Mouse (Mus musculus) layer of hippocampus, adult 8-10 months (tissue): ENCODE measurements at regions not wholly inside any gene's neighbourhood (a gene's known extent, or its start where the extent isn't known, plus 50 kb on each side); places are given as distances from the start of the nearest gene placed in this dataset.

ENCODE experiments used
- DNase-seq, 2 experiments: peaks; one replicate each; pipeline ENCODE4 v3.0.0; 2022; ENCODE audit warnings: low spot score in 2 of 2

DNA sequence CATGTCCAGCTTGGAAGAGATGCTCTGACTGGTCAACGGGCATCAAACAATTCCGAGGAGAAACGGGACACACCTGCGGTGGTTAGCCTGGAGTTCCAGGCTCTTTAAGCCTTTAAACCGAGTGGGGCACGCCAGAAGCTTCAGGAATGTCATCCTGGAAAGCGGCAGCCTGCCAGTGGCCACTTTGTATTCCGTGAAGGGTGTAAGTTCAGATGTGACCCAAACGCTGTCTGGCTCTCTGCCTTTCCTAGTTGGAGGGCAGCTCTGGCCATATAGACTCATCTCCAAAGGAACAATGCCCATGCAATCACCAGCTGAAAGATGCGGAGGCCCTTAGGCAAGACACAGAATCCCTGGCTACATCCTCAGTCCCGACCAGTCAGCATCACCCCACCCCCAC lies 597.8 kb upstream of the Gm10131 start:
- DNase-seq = peak in 1 of 2 experiments; percentile 7

DNA sequence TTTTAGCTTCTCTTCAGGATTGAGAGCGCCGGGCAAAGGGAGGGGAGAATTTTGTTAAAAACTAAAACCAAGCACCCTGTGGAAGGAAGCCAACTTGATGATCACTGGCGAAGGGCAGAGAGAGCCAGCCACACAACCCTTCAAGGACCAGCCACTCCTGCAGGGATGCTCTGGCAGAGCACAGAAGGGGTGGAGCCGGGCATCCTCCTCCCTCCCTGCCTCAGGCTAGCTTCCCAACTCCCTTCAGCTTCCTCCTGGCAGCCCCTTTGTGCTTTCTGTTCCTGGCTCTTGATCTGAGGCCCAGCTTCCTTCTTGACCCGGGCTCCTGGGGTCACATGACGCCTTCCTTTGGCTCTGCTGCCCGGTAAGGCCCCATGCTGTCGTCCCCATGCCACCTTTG lies 591.8 kb upstream of the Gm10131 start:
- no peak for DNase-seq

DNA sequence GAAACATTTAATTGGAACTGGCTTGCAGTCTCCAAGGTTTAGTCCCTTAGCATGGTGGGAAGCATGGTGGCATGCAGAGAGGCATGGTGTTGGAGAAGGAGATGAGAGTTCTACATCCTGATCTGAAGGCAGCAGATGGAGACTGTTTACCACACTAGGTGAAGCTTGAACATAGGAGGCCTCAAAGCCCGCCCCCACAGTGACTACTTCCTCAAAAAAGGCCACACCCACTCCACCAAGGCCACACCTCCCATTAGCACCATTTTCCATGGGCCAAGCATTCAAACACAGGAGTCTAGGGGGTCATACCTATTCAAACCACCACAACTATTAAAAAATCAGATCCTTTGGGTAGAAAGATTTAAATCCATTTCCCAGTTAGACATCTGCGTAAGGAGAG lies 591.3 kb upstream of the Gm10131 start:
- no peak for DNase-seq

DNA sequence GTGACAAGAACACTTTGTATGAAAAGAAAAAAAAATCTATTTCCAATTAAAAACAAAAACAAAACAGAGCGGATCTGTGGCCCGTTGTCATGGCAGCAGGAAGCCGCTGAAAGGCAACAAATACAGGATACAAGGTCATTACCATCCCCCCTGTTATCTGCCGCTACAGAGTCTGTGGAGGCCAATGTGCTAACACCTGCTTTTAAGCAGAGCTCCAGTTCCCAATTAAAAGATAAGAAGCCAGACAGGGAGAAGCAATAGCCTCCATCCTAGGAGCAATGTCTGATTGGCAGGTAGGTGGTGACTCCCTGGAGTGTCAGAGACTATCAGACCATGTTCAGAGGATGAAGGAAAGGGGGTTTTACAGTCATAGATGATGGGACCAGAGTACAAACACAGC lies 587.5 kb upstream of the Gm10131 start:
- DNase-seq = no peak

DNA sequence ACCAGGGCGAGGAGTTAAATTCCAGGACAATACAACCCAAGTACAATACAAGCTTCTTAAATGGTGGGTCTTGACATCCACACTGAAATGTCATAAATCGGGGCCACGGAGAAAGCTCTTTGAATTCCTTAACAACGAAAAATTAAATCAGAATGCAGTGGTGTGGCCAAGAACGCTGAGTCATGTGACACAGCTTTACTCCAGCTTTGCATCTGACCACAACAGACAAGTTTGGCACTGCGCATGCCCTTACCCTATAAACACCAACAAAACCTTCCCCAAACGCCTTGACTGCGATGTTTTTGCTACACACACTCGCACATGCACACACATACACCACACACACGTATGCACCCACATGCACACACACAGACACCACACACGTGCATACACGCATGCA lies 584.8 kb upstream of the Gm10131 start:
- DNase-seq = no peak

DNA sequence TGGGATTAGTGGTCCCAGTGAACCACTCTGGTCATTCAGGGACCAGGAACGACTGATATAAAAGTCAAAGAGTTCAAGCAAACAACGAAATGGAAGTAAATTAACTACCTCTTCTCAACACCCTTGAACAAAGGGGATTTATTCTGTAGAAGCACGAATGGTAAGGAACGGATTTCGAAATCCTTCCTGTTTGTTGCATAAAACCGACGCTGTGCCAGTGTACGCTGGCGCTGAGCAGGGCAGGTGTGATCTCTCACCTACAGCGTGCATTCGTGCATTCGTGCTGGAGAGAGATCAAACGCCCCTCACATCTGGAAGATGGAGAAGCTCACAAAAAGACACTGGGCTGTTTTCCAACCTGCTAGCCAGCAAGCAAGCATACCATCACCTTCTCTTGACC lies 581.1 kb upstream of the Gm10131 start:
- DNase-seq = no peak

DNA sequence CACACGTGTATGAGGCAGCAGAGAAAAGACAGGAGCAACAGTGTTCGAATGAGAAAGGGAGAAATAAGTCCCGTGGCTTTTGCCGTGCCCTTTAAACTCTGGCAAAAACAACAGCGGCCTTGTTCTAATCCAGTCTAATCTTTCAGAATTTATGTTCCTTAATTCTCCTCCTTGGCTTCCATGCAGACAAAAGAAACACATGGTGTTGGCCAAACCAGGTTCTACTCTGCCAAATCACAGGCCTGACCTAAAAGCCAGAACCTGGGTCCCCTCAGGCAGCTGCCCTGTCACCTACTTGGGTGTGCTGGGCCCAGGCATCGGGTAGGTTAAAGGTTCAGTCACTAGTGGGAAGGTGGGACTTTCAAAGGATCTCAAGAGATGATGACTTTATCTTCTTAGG lies 580.2 kb upstream of the Gm10131 start:
- DNase-seq = no peak

DNA sequence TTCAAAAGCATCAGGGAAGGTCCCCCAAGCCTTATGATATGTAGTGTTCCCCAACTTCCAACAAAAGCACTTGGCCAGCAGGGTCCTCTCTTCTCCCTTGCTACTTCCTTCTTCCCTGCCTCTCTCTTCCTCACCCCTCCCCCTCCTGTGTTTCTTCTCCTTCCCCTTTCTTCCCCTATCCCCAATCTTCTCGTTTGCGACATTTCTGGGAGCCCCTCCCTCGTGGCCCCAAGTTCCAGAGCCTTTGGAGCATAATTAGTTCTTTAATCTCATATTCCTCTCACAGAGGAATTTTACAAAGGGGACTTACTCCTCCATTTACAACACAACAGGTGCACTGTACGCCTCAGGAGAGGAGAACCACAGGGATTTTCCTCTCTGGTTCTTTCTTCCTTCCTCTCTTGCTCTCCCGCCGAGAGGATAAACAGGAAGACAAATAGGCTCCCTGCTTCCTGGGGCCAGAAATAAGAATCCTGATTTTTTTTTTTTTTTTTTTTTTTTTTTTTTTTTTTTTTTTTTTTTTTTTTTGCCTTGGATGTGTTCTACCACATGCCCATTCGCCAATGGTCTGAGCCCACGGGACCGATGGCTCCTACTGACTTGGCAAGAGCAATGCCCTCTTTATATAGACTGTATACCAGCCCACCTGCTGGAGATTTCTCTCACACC lies 578.4 kb upstream of the Gm10131 start:
- DNase-seq = no peak

DNA sequence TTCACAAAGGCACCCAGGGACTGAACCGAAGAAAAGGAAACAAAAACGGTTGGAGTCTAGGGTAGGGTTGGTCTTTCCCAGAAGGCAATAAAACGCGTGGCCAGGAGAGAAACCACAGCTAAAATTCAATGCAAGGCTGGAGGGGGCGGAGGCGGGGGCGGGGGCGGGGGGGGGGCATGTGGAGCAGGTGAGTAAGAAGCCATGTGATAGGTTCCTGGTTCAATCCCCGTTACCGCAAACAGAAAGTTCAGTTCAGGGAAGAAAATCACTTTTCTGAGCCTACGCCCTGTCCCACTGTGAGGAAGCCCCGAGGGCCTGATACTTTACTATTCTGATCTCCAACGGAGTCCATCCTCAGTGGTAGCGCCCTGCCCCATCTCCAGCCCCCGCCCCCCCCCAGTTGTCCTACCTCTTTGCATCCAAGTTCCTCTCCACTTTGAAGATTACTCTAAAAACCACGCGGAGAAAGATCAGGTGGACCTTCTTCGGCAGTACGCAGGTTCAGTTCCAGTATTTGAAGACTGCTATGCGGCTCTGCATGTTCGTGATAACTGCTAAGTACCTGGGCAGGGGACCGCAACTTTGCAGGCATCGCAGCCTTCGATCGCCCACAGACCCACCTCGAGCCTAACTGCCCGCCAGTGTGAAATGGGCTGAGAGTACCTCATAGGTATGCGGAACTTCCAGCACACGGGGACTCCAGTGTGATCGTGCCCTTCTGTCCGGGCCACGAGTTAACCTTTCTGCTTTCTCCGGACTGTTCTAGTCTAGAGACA lies 577.7 kb upstream of the Gm10131 start:
- no peak for DNase-seq

DNA sequence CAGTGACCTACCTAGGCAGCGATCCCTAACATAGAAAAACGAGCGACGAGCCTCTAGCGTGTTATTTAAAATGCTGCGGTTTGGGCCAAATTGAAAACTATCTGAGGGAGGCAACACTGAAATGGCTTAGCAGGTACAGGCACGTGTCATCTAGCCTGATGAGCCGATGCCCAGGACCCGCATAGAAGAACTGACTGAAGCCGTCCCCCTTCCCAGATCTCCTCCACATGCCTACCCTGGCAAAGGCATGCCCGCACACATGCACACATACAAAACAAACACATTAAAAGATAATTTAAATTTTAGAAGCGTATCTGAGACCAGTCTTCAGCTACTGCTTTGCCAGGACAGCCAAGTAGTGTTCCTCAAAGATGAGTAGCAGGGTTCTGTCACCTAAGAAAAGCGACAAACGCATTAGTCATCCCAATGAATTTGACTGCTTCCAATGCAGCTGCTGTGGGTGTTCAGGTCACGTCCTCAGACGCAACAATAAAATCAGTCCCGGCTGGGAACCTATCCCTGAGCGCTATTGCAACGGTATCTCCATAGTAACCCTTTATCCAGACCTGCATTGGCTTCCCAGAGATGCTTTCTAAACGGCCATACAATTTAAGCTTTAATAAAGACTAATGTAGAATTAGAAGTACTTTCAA lies 577.0 kb upstream of the Gm10131 start:
- DNase-seq = peak; percentile 29 to 33

DNA sequence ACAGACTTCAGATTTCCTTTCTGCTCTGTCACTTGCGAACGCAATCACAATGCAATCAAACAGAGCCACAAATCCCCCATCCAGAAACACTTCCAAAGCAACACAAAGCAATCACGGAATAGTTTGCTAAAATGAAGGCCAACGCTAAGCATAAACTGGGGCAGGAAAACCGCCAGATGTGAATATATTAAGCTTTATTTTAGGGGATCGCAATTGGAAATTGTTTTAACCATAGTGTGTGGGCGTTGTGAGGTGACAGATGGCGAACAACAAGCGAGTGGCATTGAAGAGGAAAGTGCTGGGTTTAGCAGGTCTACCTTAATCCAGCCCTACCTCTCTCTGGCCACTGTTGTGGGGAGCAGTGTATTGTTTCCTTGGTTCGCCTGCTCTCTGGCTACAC lies 574.8 kb upstream of the Gm10131 start:
- peak in 1 of 2 experiments; percentile 31 for DNase-seq

DNA sequence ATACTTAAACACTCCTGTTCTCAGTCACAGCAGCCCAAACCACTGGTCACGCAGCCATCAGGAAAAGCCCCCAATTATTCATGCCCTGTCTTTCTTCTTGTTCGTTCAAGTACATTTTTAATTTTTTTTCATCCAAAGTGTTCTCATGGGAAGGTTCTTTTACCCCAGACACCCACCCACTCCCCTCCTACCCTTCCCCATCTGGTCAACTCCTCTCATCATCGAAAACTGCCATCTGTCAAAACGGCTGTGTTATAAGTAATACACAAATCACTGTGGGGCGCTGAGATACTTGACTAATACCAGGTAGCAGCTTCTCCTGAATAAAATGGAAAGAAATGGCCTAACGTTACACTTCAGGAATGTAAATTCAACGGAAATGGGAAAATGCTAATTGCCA lies 573.1 kb upstream of the Gm10131 start:
- peak; percentile 69 to 74 for DNase-seq

DNA sequence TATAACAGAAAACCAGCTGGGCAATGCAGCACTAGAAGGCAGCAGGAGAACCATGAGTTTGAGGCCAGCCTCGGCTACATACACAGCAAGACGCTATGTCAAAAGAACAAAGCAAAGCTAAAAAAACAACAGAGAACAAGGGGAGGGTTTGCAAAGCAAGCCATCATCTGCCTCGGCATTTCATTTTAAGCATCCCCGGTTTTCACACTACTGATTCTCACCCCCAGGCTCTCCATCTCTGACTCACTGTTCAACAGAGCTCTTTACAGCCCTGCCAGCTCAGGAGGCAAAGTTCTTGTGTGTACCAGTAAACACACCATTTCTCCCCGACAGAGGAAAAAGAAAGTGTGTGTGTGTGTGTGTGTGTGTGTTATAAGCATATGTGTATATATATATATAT lies 571.6 kb upstream of the Gm10131 start:
- peak in 1 of 2 experiments; percentile 49 for DNase-seq

DNA sequence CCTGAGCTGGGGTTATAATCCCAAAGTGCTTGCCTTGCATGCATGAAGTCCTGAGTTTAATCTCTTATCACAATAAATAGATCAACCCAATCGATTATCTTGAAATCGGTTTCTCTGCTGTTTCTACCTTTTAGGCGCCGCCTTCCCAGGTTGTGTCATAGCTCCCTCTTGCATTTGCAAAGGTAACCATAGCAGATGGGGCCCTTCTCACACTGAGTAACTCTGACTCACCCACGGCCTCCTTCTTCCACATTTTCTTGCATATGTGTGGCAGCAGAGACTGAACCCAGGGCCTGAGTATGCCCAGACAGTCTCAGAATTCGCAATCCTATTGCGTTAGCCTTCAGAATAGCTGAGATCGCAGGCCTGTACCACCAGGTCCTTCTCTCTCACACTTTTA lies 570.7 kb upstream of the Gm10131 start:
- no peak for DNase-seq

DNA sequence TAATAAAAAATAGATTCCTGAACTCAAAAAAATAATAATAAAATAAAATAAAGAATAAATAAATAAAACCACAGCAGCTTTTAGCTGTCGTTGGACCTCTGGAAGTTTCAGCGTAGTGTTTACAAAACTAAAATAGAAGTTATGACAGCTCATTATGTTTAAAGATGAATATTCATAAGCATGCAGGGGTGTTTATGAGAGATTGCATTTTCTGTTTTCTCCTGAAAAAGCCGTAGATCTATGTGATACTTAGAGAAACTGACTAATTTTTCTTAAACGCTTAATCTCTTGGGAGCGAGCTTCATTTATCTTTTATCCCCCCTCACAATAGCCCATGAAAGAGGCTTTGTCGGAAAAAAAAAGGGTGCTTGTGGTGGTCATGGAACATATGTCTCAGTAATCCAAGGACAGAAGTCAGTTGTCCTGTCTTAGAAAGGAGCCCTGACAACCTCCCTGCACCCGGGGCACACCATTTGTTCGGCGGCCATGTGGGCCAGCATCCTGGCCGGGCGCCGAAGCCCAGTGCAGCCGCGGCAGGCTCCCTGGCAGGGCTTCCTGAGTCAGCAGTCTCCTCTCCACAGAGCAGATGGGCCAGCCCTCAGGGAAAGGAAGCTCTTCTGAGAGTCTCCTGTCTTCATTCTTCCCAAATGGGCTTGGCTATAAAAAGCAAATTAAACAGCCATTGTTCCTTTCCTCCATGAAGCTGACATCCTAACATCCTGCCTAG lies 568.2 kb upstream of the Gm10131 start:
- peak; percentile 42 to 65 for DNase-seq

DNA sequence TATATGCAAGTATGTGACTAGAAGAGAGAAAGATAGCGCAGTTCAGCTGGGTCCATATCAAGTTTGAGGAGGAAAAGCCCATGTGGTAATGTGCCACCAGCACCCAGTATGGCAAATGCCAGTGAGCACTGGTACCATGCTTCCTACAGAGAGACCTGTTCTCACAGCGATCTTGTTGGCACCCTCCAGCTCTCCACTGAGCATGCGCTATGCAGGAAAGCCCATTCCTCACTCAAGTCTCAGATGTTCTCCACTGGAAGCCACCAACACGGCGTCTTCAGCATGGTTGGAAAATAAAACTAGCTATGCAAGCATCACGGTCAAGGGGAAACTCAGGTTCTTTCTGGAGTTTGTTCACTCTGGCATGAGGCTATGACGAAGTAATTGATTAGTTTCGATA lies 567.3 kb upstream of the Gm10131 start:
- no peak for DNase-seq

DNA sequence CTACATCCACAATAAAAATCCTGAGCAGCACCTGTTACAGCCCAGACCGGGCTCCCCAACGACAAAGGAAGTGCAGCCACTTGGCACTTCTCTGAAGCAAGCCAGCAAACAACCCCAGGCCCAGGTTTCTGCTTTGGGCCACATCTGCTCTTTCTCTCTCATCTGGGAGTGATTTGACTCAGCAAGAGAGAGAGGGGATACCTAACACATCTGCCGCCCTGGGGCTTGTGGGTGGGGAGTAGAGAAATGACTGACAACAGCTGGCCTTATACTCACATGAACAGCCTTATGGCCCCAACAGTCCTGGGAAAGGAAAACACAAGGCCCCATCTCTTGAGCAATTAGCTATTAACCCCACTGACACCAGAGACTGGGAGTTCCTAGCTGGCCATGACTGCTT lies 560.2 kb upstream of the Gm10131 start:
- no peak for DNase-seq

DNA sequence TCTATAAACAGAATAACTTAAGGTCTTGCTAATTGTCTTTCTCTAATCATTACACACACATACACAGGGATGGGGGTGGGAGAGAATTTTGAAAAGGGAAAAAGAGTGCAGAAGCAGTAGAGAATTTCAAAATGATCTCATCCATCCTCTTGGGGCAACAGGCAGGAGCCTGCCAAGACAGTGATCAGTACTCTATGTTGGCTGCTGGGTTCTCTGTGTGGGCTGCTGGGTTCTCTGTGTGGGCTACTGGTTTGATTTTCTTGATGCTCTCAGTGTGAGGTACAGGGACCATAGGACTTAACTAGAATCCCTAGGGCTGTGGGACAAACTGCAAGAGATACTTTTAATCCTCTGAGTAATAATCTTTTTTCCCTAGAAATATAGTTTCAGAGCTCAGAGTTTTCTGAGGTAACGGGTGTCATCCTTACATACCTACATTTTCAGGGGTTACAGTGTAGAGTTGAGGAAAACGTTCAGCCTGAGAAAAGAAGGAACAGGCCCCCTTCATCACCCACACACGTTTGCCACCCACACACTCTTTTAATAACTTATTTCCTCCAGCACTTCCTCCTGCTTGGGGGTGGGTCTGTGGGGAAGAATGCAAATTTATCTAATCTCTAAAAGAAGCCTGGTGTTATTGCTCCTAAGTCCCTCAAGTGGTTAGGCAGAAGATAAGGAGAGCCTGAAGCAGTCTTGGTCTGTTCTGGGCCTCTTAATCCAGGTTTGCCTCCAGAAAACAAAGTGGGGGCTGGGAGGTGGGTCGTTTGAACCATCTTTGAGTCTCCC lies 559.6 kb upstream of the Gm10131 start:
- DNase-seq = no peak

DNA sequence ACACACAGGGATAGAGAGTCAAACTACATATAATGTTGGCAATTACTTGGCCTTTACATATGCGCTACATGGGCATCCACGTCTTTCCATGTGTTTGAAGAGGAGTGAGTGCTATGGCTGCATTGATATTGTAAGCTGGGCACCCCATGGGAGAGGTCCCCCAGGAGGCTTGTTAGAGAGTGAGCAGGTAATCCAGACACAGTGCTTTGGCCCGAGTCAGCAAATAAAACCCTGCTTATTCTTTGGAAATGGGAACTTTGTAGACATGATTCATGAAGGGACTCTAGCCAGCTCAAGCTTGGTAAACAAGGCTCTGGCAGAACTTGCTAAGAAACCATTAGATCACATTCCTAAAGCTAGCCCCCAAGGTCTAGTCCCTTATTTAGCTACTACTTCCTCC lies 557.6 kb upstream of the Gm10131 start:
- no peak for DNase-seq

DNA sequence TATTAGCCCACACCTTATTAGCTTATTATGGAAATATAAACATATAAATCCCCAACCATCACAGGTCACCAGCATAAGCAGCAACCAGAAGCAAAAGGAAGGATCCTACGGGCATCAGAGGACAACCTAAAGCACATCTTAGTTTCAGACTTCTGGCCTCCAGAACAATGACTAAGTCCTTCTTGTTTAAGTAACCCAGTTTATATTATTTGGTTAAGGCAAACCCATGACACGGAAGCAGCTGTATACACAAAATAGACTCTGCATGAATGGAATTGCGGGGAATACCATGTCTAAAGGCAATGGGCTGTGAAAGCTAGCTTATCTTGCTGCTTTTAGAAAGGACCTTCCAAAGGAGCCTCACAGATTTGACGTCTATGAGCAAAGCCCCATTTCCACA lies 552.9 kb upstream of the Gm10131 start:
- no peak for DNase-seq

DNA sequence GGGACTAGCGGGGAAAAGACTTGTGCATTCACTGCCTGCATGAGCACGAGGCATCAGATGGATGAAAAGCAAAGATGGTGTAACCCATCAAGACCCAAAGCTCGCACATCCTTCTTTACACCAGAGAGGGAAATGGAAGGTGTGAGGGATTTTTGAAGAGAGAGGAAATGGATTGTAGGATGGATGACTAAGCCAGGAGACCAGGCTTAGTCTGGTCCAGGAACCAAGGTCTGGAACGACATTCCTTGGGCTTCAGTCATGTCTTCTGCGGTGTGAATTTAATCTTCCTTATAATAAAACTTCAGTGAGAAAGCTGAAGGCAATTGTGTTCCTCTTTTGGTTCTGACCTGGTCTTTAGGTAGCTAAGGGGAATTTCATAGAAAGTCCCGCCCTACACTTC lies 551.0 kb upstream of the Gm10131 start:
- DNase-seq = no peak
